Mouse (Mus musculus) ES-E14 (cell line): Measurements from ENCODE around the gene Amh. TPM values are rescaled to one million over a fixed set of nuclear protein-coding genes. Genes with fewer than 3 reads are reported as not detected.

Source experiments
- DNase-seq: peaks from one replicate; pipeline ENCODE4 v3.0.0-alpha.2; 2013; ENCODE audit warnings: low read depth, low spot score
- H3K27ac ChIP-seq: 2 replicates; pipeline ENCODE4 v1.5.1; 2012; ENCODE audit warnings: low read depth, mild to moderate bottlenecking, low read length, moderate library complexity, mixed read lengths; ENCODE audit not compliant: poor library complexity, insufficient read depth, severe bottlenecking
- H3K36me3 ChIP-seq: 2 replicates; pipeline ENCODE4 v1.6.1; 2012; ENCODE audit warnings: mild to moderate bottlenecking, low read length, moderate library complexity, mixed read lengths; ENCODE audit not compliant: control insufficient read depth, poor library complexity, insufficient read depth, severe bottlenecking
- H3K4me1 ChIP-seq, 2 experiments: fragments of 150-350 bp in 1 of 2; sonication (generic) in 1 of 2; 2 replicates each; pipeline ENCODE4 v1.6.1; 2012; ENCODE audit warnings: low read length in 2 of 2, mild to moderate bottlenecking in 1 of 2, mixed read lengths in 1 of 2; ENCODE audit not compliant: control insufficient read depth in 2 of 2, insufficient read depth in 2 of 2, poor library complexity in 1 of 2
- H3K4me3 ChIP-seq, 2 experiments: fragments of 150-350 bp in 1 of 2; sonication (generic) in 1 of 2; 2 replicates each; pipeline ENCODE4 v1.5.1; 2012; ENCODE audit warnings: low read length in 2 of 2, low read depth in 1 of 2, mild to moderate bottlenecking in 1 of 2, mixed read lengths in 1 of 2; ENCODE audit not compliant: insufficient read depth in 1 of 2, poor library complexity in 1 of 2, severe bottlenecking in 1 of 2
- H3K9ac ChIP-seq: 2 replicates; pipeline ENCODE4 v1.6.1; 2012; ENCODE audit warnings: low read depth, mild to moderate bottlenecking, low read length, mixed read lengths; ENCODE audit not compliant: poor library complexity, insufficient read depth, severe bottlenecking
- H3K9me3 ChIP-seq: fragments of 150-350 bp; sonication (generic); 2 replicates; pipeline ENCODE4 v1.6.1; 2012; ENCODE audit warnings: low read depth, mild to moderate bottlenecking, low read length; ENCODE audit not compliant: control insufficient read depth, insufficient read depth
- CHD2 ChIP-seq: IDR thresholded peaks from 2 replicates; pipeline ENCODE4 v1.6.1; 2014; ENCODE audit warnings: mild to moderate bottlenecking, low read depth, low read length, inconsistent platforms
- HCFC1 ChIP-seq: IDR thresholded peaks from 2 replicates; pipeline ENCODE4 v1.6.1; 2012; ENCODE audit warnings: low read length, inconsistent platforms, borderline replicate concordance; ENCODE audit not compliant: insufficient read depth
- MAFK ChIP-seq: IDR thresholded peaks from 2 replicates; pipeline ENCODE4 v1.6.1; 2014; ENCODE audit warnings: mild to moderate bottlenecking, low read depth, low read length, inconsistent platforms; ENCODE audit not compliant: insufficient read depth
- ZC3H11A ChIP-seq: IDR thresholded peaks from 2 replicates; pipeline ENCODE4 v1.6.1; 2012; ENCODE audit warnings: low read depth, mild to moderate bottlenecking, inconsistent platforms, low read length, borderline replicate concordance
- ZNF384 ChIP-seq: IDR thresholded peaks from 2 replicates; pipeline ENCODE4 v1.6.1; 2012; ENCODE audit warnings: low read depth, low read length, inconsistent platforms
- in situ Hi-C, 2 experiments: fragments of 600-800 bp; cut with MboI; formaldehyde crosslinking; loops; one replicate each; pipeline ENCODE4 v1.15.1; 2025; ENCODE audit warnings: low sequenced_read_pairs in 2 of 2, inconsistent platforms in 1 of 2; ENCODE audit not compliant: unreplicated experiment in 2 of 2
- total RNA-seq: library from RNA; depleted of rRNA; stranded (reverse); fragments of 300-350 nt; gene quantifications from 2 replicates; pipeline ENCODE4 v1.2.3, GENCODE M21; 2012

Gene Amh
- total RNA-seq, 1 experiment: 1.0 TPM

DNA sequence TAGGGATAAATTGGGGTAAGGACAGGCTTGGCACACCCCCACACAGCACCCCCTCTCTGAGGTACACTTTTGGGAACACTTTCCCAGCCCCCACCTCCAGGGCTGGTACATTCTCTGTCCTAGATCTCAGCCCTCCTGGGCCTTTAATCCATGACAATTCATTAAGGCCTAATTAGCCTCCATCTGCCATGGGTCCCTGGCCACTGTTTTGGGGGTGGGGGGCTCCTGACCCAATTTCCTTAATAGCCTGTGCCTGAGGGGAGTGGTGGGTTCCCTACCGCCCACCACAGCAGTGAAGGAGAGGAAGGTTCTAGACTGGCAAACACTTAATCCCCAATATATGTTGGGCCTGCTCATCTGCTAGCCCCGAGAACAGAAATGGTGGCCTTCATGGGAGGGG lies 36.6 kb downstream of the Amh start:
- Histone ChIP-seq H3K4me3 (no peak overlapping the region), H3K4me1 (peaks cover 0 to 7% of the 10 kb centered on the region in 2 experiments; a peak in 1 of 4 replicates), H3K9me3 (no peaks in the 10 kb centered on the region), H3K36me3 (no peaks in the 10 kb centered on the region), H3K9ac (no peak overlapping the region), H3K27ac (no peak overlapping the region)
- in situ Hi-C loops: no loop called here
- TF ChIP-seq ZNF384 (no peak), HCFC1 (no peak), CHD2 (no peak), MAFK (no peak)
- DNase-seq: no peak

DNA sequence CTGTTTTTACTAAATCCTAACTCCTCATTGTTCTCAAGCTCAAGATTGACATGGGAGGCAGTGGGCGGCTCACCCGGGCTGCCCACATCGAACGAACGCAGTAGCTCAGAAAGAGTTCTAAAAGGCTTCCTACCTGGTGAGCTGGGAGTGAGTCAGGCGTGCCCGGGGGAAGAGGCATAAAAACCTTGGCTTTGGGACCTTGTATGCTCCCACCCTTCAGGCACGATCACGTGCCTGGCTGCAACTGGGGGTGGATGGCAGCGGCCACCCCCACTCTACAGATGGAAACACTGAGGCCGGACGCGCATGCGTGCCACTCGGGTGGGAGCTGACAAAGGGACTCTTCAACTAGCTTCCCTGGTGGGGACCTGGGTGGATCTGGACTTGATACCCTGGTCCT lies 37.3 kb downstream of the Amh start:
- Histone ChIP-seq H3K36me3 (no peaks in the 10 kb centered on the region), H3K4me1 (peaks cover 0 to 5% of the 10 kb centered on the region in 2 experiments; a peak in 1 of 4 replicates), H3K9ac (no peak overlapping the region), H3K4me3 (no peak overlapping the region), H3K27ac (no peak overlapping the region), H3K9me3 (no peaks in the 10 kb centered on the region)
- in situ Hi-C loops: no loop called here
- no peak for DNase-seq
- TF ChIP-seq ZC3H11A: no peak
- no peak for TF ChIP-seq MAFK
- TF ChIP-seq HCFC1: no peak
- TF ChIP-seq CHD2: no peak

DNA sequence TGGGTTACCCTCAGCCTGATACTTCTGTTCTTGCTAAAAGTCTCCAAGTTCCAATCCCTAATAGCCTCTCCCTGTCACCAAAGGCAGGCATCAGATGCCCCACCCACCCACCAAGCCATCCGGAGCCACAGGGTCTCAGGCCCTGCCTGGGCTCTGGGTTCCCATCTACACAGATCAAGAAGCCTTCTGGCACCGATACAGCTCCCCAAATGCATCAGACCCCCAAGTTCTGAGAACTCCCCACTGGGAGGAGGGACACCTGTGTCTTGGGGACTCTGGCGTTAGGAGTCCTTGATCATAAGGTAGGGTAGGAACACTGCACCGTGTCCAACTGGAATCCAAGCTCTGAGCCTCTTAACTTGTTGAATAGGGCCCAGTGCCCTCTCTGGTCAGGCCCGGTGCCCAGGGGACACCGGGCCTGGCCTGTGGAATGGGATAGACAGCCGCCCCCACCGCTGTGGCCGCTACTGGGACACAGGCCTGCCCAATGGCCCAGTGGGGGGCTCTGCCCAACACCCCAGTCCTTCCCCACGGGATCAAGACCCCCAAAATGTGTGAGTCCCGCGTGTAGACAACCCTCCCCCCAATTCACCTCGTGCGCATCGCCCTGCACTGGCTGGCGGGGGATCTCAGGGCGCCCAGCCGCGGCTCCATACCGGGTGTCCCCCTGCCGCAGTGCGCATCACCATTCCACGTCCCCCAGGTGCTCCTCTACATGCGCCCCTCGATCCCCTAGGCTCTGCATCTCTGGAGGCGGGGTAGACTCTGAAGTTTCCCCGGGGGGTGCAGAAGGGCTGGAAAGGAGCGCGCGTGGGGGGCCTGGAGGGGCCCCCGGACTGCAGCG lies 38.3 kb downstream of the Amh start:
- in situ Hi-C loops: no loop called here
- Histone ChIP-seq H3K27ac (no peak overlapping the region), H3K4me3 (peak overlapping the region; percentile 62 to 70), H3K36me3 (no peaks in the 10 kb centered on the region), H3K4me1 (peaks cover 0 to 5% of the 10 kb centered on the region in 2 experiments; a peak in 1 of 4 replicates), H3K9ac (peak overlapping the region; percentile 49), H3K9me3 (no peaks in the 10 kb centered on the region)
- no peak for DNase-seq
- no peak for TF ChIP-seq ZC3H11A
- no peak for TF ChIP-seq ZNF384
- TF ChIP-seq MAFK: no peak
- no peak for TF ChIP-seq HCFC1
- no peak for TF ChIP-seq CHD2

DNA sequence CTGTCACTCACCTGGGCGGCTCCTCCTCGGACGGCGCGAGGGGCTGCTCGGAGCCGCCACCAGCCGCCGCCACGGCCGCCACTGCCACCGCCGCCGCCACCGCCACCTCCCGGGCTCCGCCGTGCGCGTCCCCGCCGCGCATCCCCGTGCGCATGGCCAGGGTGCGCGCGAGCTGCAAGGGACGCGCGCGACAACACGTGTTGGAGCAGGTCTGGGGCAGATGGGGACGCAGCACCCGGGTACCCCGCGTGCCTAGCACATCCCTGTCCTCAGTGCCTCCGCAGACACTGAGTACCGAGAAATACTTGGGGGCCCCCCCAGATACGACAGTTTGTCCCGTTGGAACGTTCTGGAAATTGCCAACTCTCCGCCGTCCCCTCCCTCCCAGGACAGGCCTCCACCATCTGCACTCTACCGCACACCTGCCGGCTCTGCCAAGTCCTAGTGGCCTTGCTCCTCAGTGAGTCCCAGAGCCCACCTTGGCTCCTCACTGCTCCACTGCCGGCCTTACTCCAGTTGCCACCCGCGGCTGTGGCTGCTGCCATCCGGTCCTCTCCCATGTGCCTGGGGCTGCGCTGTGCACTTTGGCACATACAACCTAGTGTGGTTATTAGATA lies 39.0 kb downstream of the Amh start, which contains the start of gene Lingo3:
Gene Lingo3, minus strand, starts transcription at position 109 of the 617 bp plus-strand sequence.
- no peak for TF ChIP-seq CHD2
- TF ChIP-seq ZNF384: no peak
- no peak for TF ChIP-seq MAFK
- TF ChIP-seq HCFC1: no peak
- TF ChIP-seq ZC3H11A: no peak
- DNase-seq: no peak
- Histone ChIP-seq H3K9ac (peak within 1 kb of the TSS; percentile 49), H3K27ac (no peak within 1 kb of the TSS), H3K4me1 (peaks cover 0 to 5% of the 10 kb centered on the region in 2 experiments; a peak in 1 of 4 replicates), H3K9me3 (no peaks in the 10 kb centered on the region), H3K4me3 (peak within 1 kb of the TSS; percentile 62 to 70), H3K36me3 (no peaks in the 10 kb centered on the region)
- in situ Hi-C loops: no loop called here
